Mouse (Mus musculus) erythroblast, adult 5-6 weeks (primary cell): Measurements from ENCODE around the gene Zfp46. TPM values are rescaled to one million over a fixed set of nuclear protein-coding genes. Genes with fewer than 3 reads are reported as not detected.

Experiments
- ATAC-seq: replicated peaks from 2 replicates; pipeline ENCODE4 v1.8.0; 2016; ENCODE audit warnings: moderate number of reproducible peaks, mild to moderate bottlenecking, moderate TSS enrichment, inconsistent platforms; ENCODE audit not compliant: poor library complexity, low FRiP score, severe bottlenecking
- total RNA-seq, 2 experiments: library from RNA; stranded (forward) in 1 of 2; stranded (reverse) in 1 of 2; fragments of 150-400 nt in 1 of 2; fragments of 200-764, 138-1000 nt in 1 of 2; gene quantifications; 2 replicates each; pipeline versions ENCODE4 v1.2.3 to v1.2.4; 2015 to 2017; ENCODE audit warnings: low replicate concordance in 2 of 2

Zfp46 gene
- total RNA-seq, 2 experiments from 2014 or later, result 2.5 to 7.0 TPM

- ATAC-seq, result peak; percentile 75
Observed at GRCm38 (mm10) chr4:136309780-136310179, 25.3 kb downstream of the Zfp46 start.

- ATAC-seq, result peak; percentile 91
Observed at GRCm38 (mm10) chr4:136310229-136311041, 26.0 kb downstream of the Zfp46 start, which contains the start of gene Hnrnpr. TSS of gene Hnrnpr (plus strand) at chr4:136310942.

- peak; percentile 68 for ATAC-seq
Observed at GRCm38 (mm10) chr4:136311042-136311999, 26.8 kb downstream of the Zfp46 start.

GRCm38 (mm10) chr4:136312616-136313015, 28.1 kb downstream of the Zfp46 start:
- no peak for ATAC-seq

GRCm38 (mm10) chr4:136317667-136318066, 33.2 kb downstream of the Zfp46 start:
- ATAC-seq, result no peak

- ATAC-seq, result no peak
Observed at GRCm38 (mm10) chr4:136320016-136320415, 35.5 kb downstream of the Zfp46 start.

GRCm38 (mm10) chr4:136324226-136324625, 39.7 kb downstream of the Zfp46 start:
- ATAC-seq, result no peak

GRCm38 (mm10) chr4:136327238-136327637, 42.8 kb downstream of the Zfp46 start:
- no peak for ATAC-seq

GRCm38 (mm10) chr4:136328115-136328514, 43.6 kb downstream of the Zfp46 start:
- ATAC-seq, result no peak

GRCm38 (mm10) chr4:136331709-136332108, 47.2 kb downstream of the Zfp46 start:
- ATAC-seq, result no peak

GRCm38 (mm10) chr4:136333191-136333590, 48.7 kb downstream of the Zfp46 start:
- ATAC-seq, result no peak

GRCm38 (mm10) chr4:136335065-136335464, 50.6 kb downstream of the Zfp46 start:
- ATAC-seq, result no peak

GRCm38 (mm10) chr4:136337129-136337528, 52.6 kb downstream of the Zfp46 start:
- no peak for ATAC-seq

Other genes starting within 250 kb of the Zfp46 start
- gene Rpl11, start 231.3 kb upstream of the Zfp46 start, total RNA-seq (2015; ENCODE audit: low replicate concordance), result 304 and 345 TPM in 2 replicates
- gene Rpl11, start 231.3 kb upstream of the Zfp46 start, total RNA-seq (2017; ENCODE audit: low replicate concordance), result 128 and 153 TPM in 2 replicates
- not detected in 2 replicates for gene Id3, start 141.2 kb upstream of the Zfp46 start, total RNA-seq (2015; ENCODE audit: low replicate concordance)
- not detected in 2 replicates for gene Id3, start 141.2 kb upstream of the Zfp46 start, total RNA-seq (2017; ENCODE audit: low replicate concordance)
- 226 and 246 TPM in 2 replicates for gene E2f2, start 112.3 kb upstream of the Zfp46 start, total RNA-seq (2015; ENCODE audit: low replicate concordance)
- 344 and 364 TPM in 2 replicates for gene E2f2, start 112.3 kb upstream of the Zfp46 start, total RNA-seq (2017; ENCODE audit: low replicate concordance)
- 0.19 TPM in 1 of 2 replicates, not detected in the other for gene Asap3, start 78.3 kb upstream of the Zfp46 start, total RNA-seq (2015; ENCODE audit: low replicate concordance)
- gene Asap3, start 78.3 kb upstream of the Zfp46 start, total RNA-seq (2017; ENCODE audit: low replicate concordance), result 0.43 TPM in 1 of 2 replicates, not detected in the other
- not detected in 2 replicates for gene Tcea3, start 37.0 kb upstream of the Zfp46 start, total RNA-seq (2015; ENCODE audit: low replicate concordance)
- not detected in 2 replicates for gene Tcea3, start 37.0 kb upstream of the Zfp46 start, total RNA-seq (2017; ENCODE audit: low replicate concordance)
- 41.1 and 67.9 TPM in 2 replicates for gene Hnrnpr, start 26.3 kb downstream of the Zfp46 start, total RNA-seq (2015; ENCODE audit: low replicate concordance)
- gene Hnrnpr, start 26.3 kb downstream of the Zfp46 start, total RNA-seq (2017; ENCODE audit: low replicate concordance), result 112 and 119 TPM in 2 replicates
- not detected in 2 replicates for gene Htr1d, start 138.8 kb downstream of the Zfp46 start, total RNA-seq (2015; ENCODE audit: low replicate concordance)
- gene Htr1d, start 138.8 kb downstream of the Zfp46 start, total RNA-seq (2017; ENCODE audit: low replicate concordance), result not detected in 2 replicates
- gene 6030445D17Rik, start 177.6 kb downstream of the Zfp46 start, total RNA-seq (2015; ENCODE audit: low replicate concordance), result not detected in 2 replicates
- gene 6030445D17Rik, start 177.6 kb downstream of the Zfp46 start, total RNA-seq (2017; ENCODE audit: low replicate concordance), result not detected in 2 replicates
- 0.42 and 1.2 TPM in 2 replicates for gene Luzp1, start 185.1 kb downstream of the Zfp46 start, total RNA-seq (2015; ENCODE audit: low replicate concordance)
- gene Luzp1, start 185.1 kb downstream of the Zfp46 start, total RNA-seq (2017; ENCODE audit: low replicate concordance), result 1.0 and 10.7 TPM in 2 replicates